13 mouse cellular contexts compared by ENCODE assay signal in the genomic region with DNA sequence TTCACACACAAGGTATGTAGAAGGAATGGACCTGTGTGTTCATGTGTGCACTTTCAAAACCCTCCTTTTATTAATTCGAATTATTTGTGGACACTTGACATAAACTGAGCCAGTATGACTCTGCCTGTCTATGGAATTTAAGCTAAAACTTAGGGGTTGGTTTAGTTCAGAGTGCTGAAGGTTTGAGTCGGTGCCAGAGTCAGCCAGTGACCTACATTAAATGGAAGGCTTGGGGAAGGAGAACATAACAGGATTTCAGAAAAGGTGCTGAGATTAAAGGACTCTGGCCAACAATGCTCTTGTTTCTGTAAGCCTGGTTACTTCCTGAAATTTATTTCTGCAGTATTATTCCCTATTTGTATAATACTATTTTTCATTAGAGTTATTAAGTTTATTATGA.
"Had no signal": no experiment of that assay in that cellular context is flagged by ENCODE, and none has a peak within 500 bp of the region (broad histone marks: within the 10 kb centered on the region; RNA-seq: fewer than 3 reads in every experiment).

No protein-coding gene starts in this region.

- DNase-seq: layer of hippocampus, adult 9-11 months; liver; liver, embryonic 13.5 days; lung, adult 2 months; lung, postnatal 14 days; lung, postnatal 4 days; midbrain, embryonic 14.5 days; right cerebral cortex, adult 18-20 months; right cerebral cortex, postnatal 14 days; right cerebral cortex, postnatal 4 days; thymus, adult 2 months; thymus, postnatal 14 days; thymus, postnatal 4 days had no signal
